Mouse (Mus musculus) small intestine, adult 2 months (tissue): ENCODE data around the gene Sigmar1.
"Not testable (repeated sequence)": the region's sequence is repeated elsewhere in the genome, so short reads cannot be mapped to it uniquely, and the experiment has no call there.

Experiments used
- CTCF ChIP-seq: fragments of 200-500 bp; IDR thresholded peaks from 2 replicates; pipeline ENCODE4 v1.5.1; 2012; ENCODE audit warnings: low read depth, mild to moderate bottlenecking, control low read depth, inconsistent platforms, low read length, moderate library complexity, mixed read lengths; ENCODE audit not compliant: insufficient replicate concordance, insufficient read length; ENCODE audit errors: extremely low read depth
- POLR2A ChIP-seq: fragments of 200-500 bp; IDR thresholded peaks from 2 replicates; pipeline ENCODE4 v1.6.1; 2012; ENCODE audit warnings: low read depth, mild to moderate bottlenecking, control low read depth, inconsistent platforms, low read length, moderate library complexity

DNA sequence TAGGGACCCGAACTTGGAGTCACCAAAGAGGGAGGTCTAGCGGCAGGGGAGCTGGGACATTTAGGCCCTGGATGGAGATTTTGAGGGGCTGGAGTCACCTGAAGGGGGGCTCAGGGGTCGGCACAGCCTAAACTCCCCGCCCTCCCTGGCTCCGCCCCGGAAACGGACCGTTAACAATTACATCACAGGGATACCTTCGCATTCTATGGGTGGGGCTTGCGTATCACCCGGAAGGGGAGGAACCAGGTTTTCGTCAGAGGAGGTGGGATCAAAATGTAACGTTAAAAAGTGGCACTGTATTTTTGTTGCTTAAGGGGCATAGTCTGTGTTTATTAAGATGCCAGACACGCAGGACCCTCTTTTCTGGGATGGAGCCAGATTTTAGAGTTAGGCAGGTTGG lies 18.0 kb upstream of the Sigmar1 start, which contains the start of gene Ccl27a:
- TF ChIP-seq POLR2A, CTCF: not testable (repeated sequence)
